In the genomic region with DNA sequence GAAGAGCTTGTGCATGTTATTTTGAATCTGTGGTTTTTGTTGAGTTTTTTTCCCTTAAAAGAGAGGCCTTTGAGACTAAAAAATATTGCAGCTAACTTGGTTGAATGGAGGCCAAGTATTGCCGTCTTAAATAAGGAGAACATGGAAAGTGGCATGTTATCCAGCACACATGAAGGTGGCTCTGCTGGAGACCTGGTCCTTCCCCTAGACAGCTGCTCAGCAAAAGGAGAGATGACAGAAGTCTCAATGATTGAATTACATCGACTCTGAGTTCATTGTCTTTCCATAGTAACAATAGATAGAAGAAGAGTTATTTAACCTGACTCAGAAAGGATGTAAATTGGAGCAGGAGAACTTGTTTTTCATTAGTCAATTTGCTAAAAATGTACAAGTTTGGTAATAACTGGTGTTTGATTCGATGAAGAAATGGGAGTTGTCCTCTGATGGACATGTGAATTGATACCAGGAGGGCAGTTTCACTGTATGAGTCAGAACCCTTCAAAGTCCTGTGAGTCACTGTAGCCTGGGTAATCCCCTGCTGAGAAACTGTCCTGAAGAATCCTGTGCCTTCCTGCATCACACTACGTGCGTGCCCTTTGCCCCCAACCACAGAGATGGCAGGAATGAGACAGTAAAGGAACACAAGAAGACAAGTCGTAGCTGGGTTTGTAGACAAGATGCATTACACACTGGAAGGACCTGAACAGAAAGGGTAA, we compare ENCODE assay signal across 15 mouse cellular contexts.
DNase-seq lines count a peak whose midpoint lies in the region; ATAC-seq and TF ChIP-seq lines count a peak whose summit lies in the region.
"Had no signal": no experiment of that assay in that cellular context is flagged by ENCODE, and none has a peak within 500 bp of the region (broad histone marks: within the 10 kb centered on the region; RNA-seq: fewer than 3 reads in every experiment).

No protein-coding gene starts in this region.

- H3K4me3 ChIP-seq in lung, postnatal 0 days (ENCODE audit: low read depth, low read length), result no peak overlapping the region
- H3K4me3 ChIP-seq in intestine, embryonic 14.5 days (ENCODE audit: low read depth, low read length), result no peak overlapping the region
- H3K4me3 ChIP-seq: heart, embryonic 12.5 days; hindbrain, embryonic 13.5 days; stomach, embryonic 15.5 days had no signal

- H3K36me3 ChIP-seq in lung, postnatal 0 days (ENCODE audit: insufficient read depth, low read length), result no peaks in the 10 kb centered on the region
- H3K36me3 ChIP-seq in intestine, embryonic 14.5 days (ENCODE audit: control insufficient read depth, insufficient read depth, low read length), result no peaks in the 10 kb centered on the region
- H3K36me3 ChIP-seq: heart, embryonic 12.5 days; hindbrain, embryonic 13.5 days; stomach, embryonic 15.5 days had no signal

- H3K4me1 ChIP-seq in lung, postnatal 0 days (ENCODE audit: insufficient read depth, low read depth, low read length), result peaks cover 2% of the 10 kb centered on the region; the same call in 1 of the 2 replicates
- 0 out of 2 replicates have a peak, but pooled peaks cover 4% of the 10 kb centered on the region for H3K4me1 ChIP-seq in intestine, embryonic 14.5 days (replicated peaks; ENCODE audit: control insufficient read depth, insufficient read depth, low read length)

- peak; percentile 62 to 79 for DNase-seq in adrenal gland, adult (ENCODE audit: inconsistent age in 2 of 2, low spot score in 1 of 2)
- DNase-seq in adrenal gland, adult 18-20 months (ENCODE audit: low spot score in 2 of 2), result no peak
- DNase-seq in lung, postnatal 0 days (ENCODE audit: low spot score), result peak; percentile 37
- DNase-seq in lung, postnatal 14 days, result no peak
- DNase-seq in intestine, embryonic 14.5 days (ENCODE audit: low spot score), result no peak
- DNase-seq in thymus, postnatal 36 days, result no peak
- DNase-seq in heart, adult 8-10 months (ENCODE audit: low spot score), result no peak
- no peak for DNase-seq in thymus, postnatal 0 days (ENCODE audit: low spot score)
- DNase-seq: cerebellum, postnatal 36 days; lung, postnatal 36 days; right cerebral cortex, postnatal 14 days had no signal

- H3K27ac ChIP-seq in lung, postnatal 0 days (ENCODE audit: low read length), result no peak overlapping the region
- H3K27ac ChIP-seq in intestine, embryonic 14.5 days (ENCODE audit: low read depth), result no peak overlapping the region
- H3K27ac ChIP-seq: hindbrain, embryonic 13.5 days; stomach, embryonic 15.5 days had no signal

- no peak overlapping the region for H3K4me2 ChIP-seq in lung, postnatal 0 days (replicated peaks; ENCODE audit: low read depth, low read length)
- H3K4me2 ChIP-seq in intestine, embryonic 14.5 days (ENCODE audit: low read length), result no peak overlapping the region
- H3K4me2 ChIP-seq: heart, embryonic 12.5 days; hindbrain, embryonic 13.5 days; liver, embryonic 11.5 days; stomach, embryonic 15.5 days had no signal

- peak; percentile 25; the same call in 1 of the 2 replicates for TF ChIP-seq EP300 in lung, postnatal 0 days (IDR thresholded peaks at IDR 0.05)

- ATAC-seq in lung, postnatal 0 days, result peak; percentile 60; the same call in 1 of the 2 replicates
- ATAC-seq in intestine, embryonic 14.5 days (replicated peaks; ENCODE audit: low FRiP score, low TSS enrichment, low read depth), result 0 out of 2 replicates have a peak, but pooled peaks have one; percentile 43

- no peaks in the 10 kb centered on the region for H3K9me3 ChIP-seq in lung, postnatal 0 days (ENCODE audit: low read length)
- H3K9me3 ChIP-seq in intestine, embryonic 14.5 days (ENCODE audit: control insufficient read depth, low read length), result no peaks in the 10 kb centered on the region
- H3K9me3 ChIP-seq: heart, embryonic 12.5 days; hindbrain, embryonic 13.5 days; stomach, embryonic 15.5 days had no signal

- no peak overlapping the region for H3K9ac ChIP-seq in lung, postnatal 0 days (replicated peaks; ENCODE audit: low read depth)
- H3K9ac ChIP-seq in intestine, embryonic 14.5 days (ENCODE audit: low read length), result no peak overlapping the region
- H3K9ac ChIP-seq: heart, embryonic 12.5 days; hindbrain, embryonic 13.5 days; stomach, embryonic 15.5 days had no signal

- 80% methylated on average over 6 of the region's 6 CpGs for WGBS in lung, postnatal 0 days
- WGBS in intestine, embryonic 14.5 days, result 72% methylated on average over 6 of the region's 6 CpGs

- no peak for TF ChIP-seq CTCF in lung, postnatal 0 days (IDR thresholded peaks at IDR 0.05)

- no peaks in the 10 kb centered on the region for H3K27me3 ChIP-seq in lung, postnatal 0 days (replicated peaks; ENCODE audit: insufficient read depth, low read length)
- H3K27me3 ChIP-seq in intestine, embryonic 14.5 days (replicated peaks; ENCODE audit: control insufficient read depth, insufficient read depth, low read length), result no peaks in the 10 kb centered on the region
- H3K27me3 ChIP-seq: heart, embryonic 12.5 days; hindbrain, embryonic 13.5 days; stomach, embryonic 15.5 days had no signal

Comparison
In these comparisons a context has a peak if more than half of its experiments do, and no peak if none do; other contexts are left out.
1. DNase-seq: peak in adrenal gland, adult (2 of 2) and lung, postnatal 0 days (single experiment); none in adrenal gland, adult 18-20 months (0 of 2), lung, postnatal 14 days (single experiment), intestine, embryonic 14.5 days (single experiment), thymus, postnatal 36 days (0 of 2), heart, adult 8-10 months (single experiment) and thymus, postnatal 0 days (single experiment).